Mouse (Mus musculus) kidney, postnatal 0 days (tissue): Measurements from ENCODE around the gene Gprc5c. TPM values are rescaled to one million over a fixed set of nuclear protein-coding genes. Genes with fewer than 3 reads are reported as not detected.

Experiments used
- ATAC-seq: fragments of 200-750 bp; cut with Nextera tagmentation; replicated peaks from 2 replicates; pipeline ENCODE4 v1.8.0; 2017; ENCODE audit warnings: low read depth, moderate number of reproducible peaks, moderate TSS enrichment, moderate library complexity; ENCODE audit not compliant: low FRiP score
- DNase-seq: peaks from one replicate; pipeline ENCODE4 v3.0.0-alpha.2; 2016; ENCODE audit warnings: low spot score
- H3K27ac ChIP-seq: fragments of 300-500 bp; sonication (generic); 2 replicates; pipeline ENCODE4 v1.5.1; 2014; ENCODE audit warnings: mild to moderate bottlenecking
- H3K27me3 ChIP-seq: fragments of 300-500 bp; sonication (generic); 2 replicates; pipeline ENCODE4 v1.6.1; 2014; ENCODE audit warnings: low read length, mixed read lengths; ENCODE audit not compliant: insufficient read depth
- H3K36me3 ChIP-seq: fragments of 300-500 bp; sonication (generic); 2 replicates; pipeline ENCODE4 v1.6.1; 2014; ENCODE audit warnings: low read length, mixed read lengths; ENCODE audit not compliant: insufficient read depth
- H3K4me1 ChIP-seq: fragments of 300-500 bp; sonication (generic); replicated peaks from 2 replicates; pipeline ENCODE4 v1.6.1; 2014; ENCODE audit warnings: antibody characterized with exemption, low read length, mixed read lengths; ENCODE audit not compliant: insufficient read depth
- H3K4me2 ChIP-seq: fragments of 300-500 bp; sonication (generic); 2 replicates; pipeline ENCODE4 v1.6.1; 2014; ENCODE audit warnings: mild to moderate bottlenecking, low read length, moderate library complexity, mixed read lengths
- H3K4me3 ChIP-seq: fragments of 300-500 bp; sonication (generic); replicated peaks from 2 replicates; pipeline ENCODE4 v1.5.1; 2014; ENCODE audit warnings: low read depth, low read length
- H3K9ac ChIP-seq: fragments of 300-500 bp; sonication (generic); 2 replicates; pipeline ENCODE4 v1.6.1; 2014; ENCODE audit warnings: low read depth, low read length
- H3K9me3 ChIP-seq: fragments of 300-500 bp; sonication (generic); replicated peaks from 2 replicates; pipeline ENCODE4 v1.6.1; 2016; ENCODE audit warnings: low read length, inconsistent platforms, mixed read lengths
- CTCF ChIP-seq: IDR thresholded peaks from 2 replicates; pipeline ENCODE4 v1.5.1; 2016; ENCODE audit warnings: antibody characterized with exemption, low read depth, mild to moderate bottlenecking, moderate library complexity
- WGBS: fragments of 180-500 bp; shearing (Covaris S2); extraction: QIAGEN DNeasy Blood & Tissue Kit; methylation state at CpG from one replicate; pipeline ENCODE4 v1.1.7; 2014; 5-methylcytosine and 5-hydroxymethylcytosine counted together
- polyA plus RNA-seq: library from polyadenylated mRNA; unstranded; fragments of >200 nt; fragmentation: Nextera tagmentation; extraction: Ambion mirVana; gene quantifications from 2 replicates; pipeline ENCODE4 v1.2.1, GENCODE M21; 2015

Gprc5c gene
- polyA plus RNA-seq, 1 experiment from 2014 or later = 118 TPM

DNA sequence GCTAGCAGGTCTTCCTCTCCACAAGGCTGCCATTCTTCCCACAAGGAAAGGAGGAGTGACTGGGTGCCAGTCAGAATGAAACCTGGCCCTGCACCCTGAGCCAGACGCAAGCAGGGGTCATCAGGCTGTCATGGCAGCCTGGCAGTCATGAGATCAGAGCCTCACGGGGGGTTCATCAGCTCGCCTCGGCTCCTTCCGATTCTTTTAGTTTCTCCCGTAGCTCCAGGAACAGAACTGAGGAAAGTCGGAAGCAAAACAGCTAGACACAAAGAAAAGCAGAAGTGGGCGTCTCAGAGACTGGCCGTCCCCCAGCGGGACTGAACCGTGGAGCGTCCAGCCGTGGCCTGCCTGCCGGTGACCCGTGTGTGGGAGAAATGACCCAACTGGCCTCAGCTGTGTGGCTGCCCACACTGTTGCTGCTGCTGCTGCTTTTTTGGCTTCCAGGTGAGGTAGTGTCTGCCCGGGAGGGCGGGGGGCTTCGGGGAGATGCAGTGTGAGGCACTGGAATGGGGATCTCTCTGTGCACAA is 39.1 kb downstream of the Gprc5c start, which contains the start of gene Cd300a:
Cd300a (plus strand) TSS at position 51 of the 528 bp plus-strand sequence.
- H3K4me3 ChIP-seq = no peak within 1 kb of the TSS

DNA sequence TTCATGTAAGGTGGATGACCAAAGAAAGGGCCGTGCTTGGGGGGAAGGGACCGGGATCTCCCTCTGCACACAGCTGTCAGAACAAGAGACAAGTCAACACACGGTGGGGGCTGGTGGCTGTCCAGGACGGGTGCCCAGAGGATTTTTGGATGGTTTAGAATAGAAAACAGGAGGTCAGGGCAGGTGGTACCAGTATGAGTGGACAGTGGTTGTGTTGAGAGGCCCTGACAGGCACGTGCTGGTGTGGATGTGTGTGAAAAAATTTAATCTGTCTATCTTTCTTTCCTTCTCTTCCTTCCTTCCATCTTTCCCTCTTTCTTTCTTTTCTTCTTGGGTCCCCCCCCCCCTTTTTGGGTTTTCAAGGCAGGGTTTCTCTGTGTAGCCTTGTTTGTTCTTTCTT is 39.6 kb downstream of the Gprc5c start:
- 0 out of 2 replicates have a peak, but pooled peaks cover 3% of the 10 kb centered on the region for H3K4me1 ChIP-seq
- WGBS = 28% methylated on average over 5 of the region's 5 CpGs
- no peak overlapping the region for H3K27ac ChIP-seq
- H3K36me3 ChIP-seq = no peaks in the 10 kb centered on the region
- H3K4me3 ChIP-seq = no peak overlapping the region
- ATAC-seq = 0 out of 2 replicates have a peak, but pooled peaks have one; percentile 25
- H3K9me3 ChIP-seq = no peaks in the 10 kb centered on the region
- TF ChIP-seq CTCF = no peak
- peak overlapping the region; percentile 2; the same call in 1 of the 2 replicates for H3K9ac ChIP-seq
- no peak for DNase-seq
- H3K27me3 ChIP-seq = no peaks in the 10 kb centered on the region
- peak overlapping the region; percentile 42 for H3K4me2 ChIP-seq

More for the DNA sequence above, 39.1 kb downstream of the Gprc5c start, which contains the start of gene Cd300a:
- Histone ChIP-seq H3K4me2 (peak within 1 kb of the TSS; percentile 42), H3K9ac (peak within 1 kb of the TSS; percentile 2; the same call in 1 of the 2 replicates), H3K27ac (no peak within 1 kb of the TSS), H3K9me3 (no peaks in the 10 kb centered on the region), H3K4me1 (0 out of 2 replicates have a peak, but pooled peaks cover 3% of the 10 kb centered on the region), H3K36me3 (no peaks in the 10 kb centered on the region), H3K27me3 (no peaks in the 10 kb centered on the region)
- DNase-seq (peak; percentile 67), ATAC-seq (peak; percentile 73)
- no peak for TF ChIP-seq CTCF
- WGBS = 20% methylated on average over 18 of the region's 18 CpGs

GRCm38 (mm10) chr11:114896085-114896484 is 45.1 kb downstream of the Gprc5c start:
- ATAC-seq (no peak), DNase-seq (no peak)
- H3K4me1 ChIP-seq = no peaks in the 10 kb centered on the region
- no peaks in the 10 kb centered on the region for H3K27me3 ChIP-seq
- TF ChIP-seq CTCF = no peak
- H3K9me3 ChIP-seq = no peaks in the 10 kb centered on the region
- H3K9ac ChIP-seq = no peak overlapping the region
- WGBS = 77% methylated on average over 3 of the region's 3 CpGs
- no peak overlapping the region for H3K4me3 ChIP-seq
- H3K27ac ChIP-seq = no peak overlapping the region
- no peak overlapping the region for H3K4me2 ChIP-seq
- no peaks in the 10 kb centered on the region for H3K36me3 ChIP-seq

DNA sequence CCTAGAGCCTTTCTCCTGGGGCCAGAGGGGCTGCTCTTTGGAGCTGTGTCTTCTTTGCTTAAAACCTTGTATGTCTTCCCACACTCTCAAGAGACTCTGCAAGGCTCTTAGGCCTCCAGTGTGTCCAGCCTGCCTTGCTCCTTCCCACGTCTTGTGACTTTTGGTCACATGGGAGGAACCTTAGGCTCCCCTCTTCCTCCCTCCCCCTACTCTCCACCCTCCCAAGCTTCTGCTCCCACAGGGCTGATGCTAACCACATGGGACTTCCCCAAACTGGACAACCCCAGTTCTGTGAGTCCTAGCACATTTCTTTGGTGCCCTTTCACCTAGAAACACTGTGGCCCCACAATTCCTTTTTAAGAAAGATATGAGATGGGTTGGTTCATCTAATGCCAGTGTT is 47.1 kb downstream of the Gprc5c start:
- WGBS = 16% methylated on average over 1 of the region's 1 CpGs
- DNase-seq = no peak
- no peak for TF ChIP-seq CTCF

DNA sequence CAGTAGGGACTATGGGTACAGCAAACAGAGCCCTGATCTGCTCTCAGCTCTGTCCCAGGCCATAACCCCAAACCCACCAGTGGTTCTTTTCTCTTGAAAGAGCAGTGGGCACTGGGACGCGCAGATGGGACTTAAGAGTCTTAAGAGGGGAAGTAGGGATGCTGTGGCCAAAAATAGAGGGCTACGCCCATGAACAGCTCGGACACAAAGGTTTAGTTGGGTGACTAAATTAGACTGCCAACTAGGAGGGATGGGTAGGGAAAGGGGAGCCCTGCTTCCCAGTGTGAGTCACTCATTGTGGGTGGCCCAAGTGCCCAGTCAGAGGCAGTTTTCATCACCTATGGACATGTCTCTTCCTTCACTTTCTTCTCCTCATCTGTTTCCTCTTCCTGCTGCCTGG is 52.3 kb downstream of the Gprc5c start:
- no peak overlapping the region for H3K9ac ChIP-seq
- no peak overlapping the region for H3K27ac ChIP-seq
- WGBS = 91% methylated on average over 4 of the region's 4 CpGs
- no peak overlapping the region for H3K4me2 ChIP-seq
- no peaks in the 10 kb centered on the region for H3K36me3 ChIP-seq
- DNase-seq (no peak), ATAC-seq (no peak)
- no peaks in the 10 kb centered on the region for H3K9me3 ChIP-seq
- H3K4me3 ChIP-seq = no peak overlapping the region
- no peak for TF ChIP-seq CTCF
- no peaks in the 10 kb centered on the region for H3K27me3 ChIP-seq
- H3K4me1 ChIP-seq = no peaks in the 10 kb centered on the region

More for the DNA sequence above, 47.1 kb downstream of the Gprc5c start:
- Histone ChIP-seq H3K9ac (no peak overlapping the region), H3K4me1 (no peaks in the 10 kb centered on the region), H3K4me2 (no peak overlapping the region), H3K27me3 (no peaks in the 10 kb centered on the region), H3K27ac (no peak overlapping the region), H3K36me3 (no peaks in the 10 kb centered on the region), H3K9me3 (no peaks in the 10 kb centered on the region), H3K4me3 (no peak overlapping the region)
- no peak for ATAC-seq

GRCm38 (mm10) chr11:114907567-114907966 is 56.6 kb downstream of the Gprc5c start:
- ATAC-seq = no peak

More at GRCm38 (mm10) chr11:114907567-114907966, 56.6 kb downstream of the Gprc5c start:
- Histone ChIP-seq H3K27me3 (no peaks in the 10 kb centered on the region), H3K27ac (no peak overlapping the region), H3K9ac (no peak overlapping the region), H3K4me2 (no peak overlapping the region), H3K9me3 (no peaks in the 10 kb centered on the region), H3K36me3 (no peaks in the 10 kb centered on the region), H3K4me3 (no peak overlapping the region), H3K4me1 (no peaks in the 10 kb centered on the region)
- DNase-seq = no peak
- 84% methylated on average over 4 of the region's 4 CpGs for WGBS
- TF ChIP-seq CTCF = no peak
